Mouse (Mus musculus) megakaryocyte, embryonic 14.5 days (primary cell): ENCODE results near the gene Dock6.
"Not testable (repeated sequence)": the region's sequence is repeated elsewhere in the genome, so short reads cannot be mapped to it uniquely, and the experiment has no call there.

Experiments
- FLI1 ChIP-seq: IDR thresholded peaks from 2 replicates; pipeline ENCODE4 v1.6.1; 2012; ENCODE audit warnings: low read length, inconsistent platforms, mixed read lengths
- GATA1 ChIP-seq: IDR thresholded peaks from 3 replicates; pipeline ENCODE4 v1.6.1; 2012; ENCODE audit warnings: mixed read lengths, low read length, inconsistent platforms, borderline replicate concordance

- not testable (repeated sequence) for TF ChIP-seq GATA1, FLI1
These were observed 16.9 kb upstream of the Dock6 start for GRCm38 (mm10) chr9:21869290-21869689.
